Mouse (Mus musculus) hindbrain, postnatal 0 days (tissue): ENCODE data around the gene Ankrd27. TPM values are rescaled to one million over a fixed set of nuclear protein-coding genes. Genes with fewer than 3 reads are reported as not detected.
A peak's percentile ranks its signal among the peaks of the same experiment; 100 is the strongest.

Experiments used
- ATAC-seq: fragments of 200-750 bp; cut with Nextera tagmentation; 2 replicates; pipeline ENCODE4 v1.8.0; 2017; ENCODE audit warnings: mild to moderate bottlenecking, moderate TSS enrichment, moderate library complexity
- DNase-seq: peaks from one replicate; pipeline ENCODE4 v3.0.0-alpha.2; 2015; ENCODE audit warnings: low spot score
- H3K27ac ChIP-seq: fragments of 300-500 bp; sonication (generic); 2 replicates; pipeline ENCODE4 v1.5.1; 2014; ENCODE audit warnings: mild to moderate bottlenecking
- H3K27me3 ChIP-seq: fragments of 300-500 bp; sonication (generic); 2 replicates; pipeline ENCODE4 v1.6.1; 2014; ENCODE audit warnings: low read length, mixed read lengths; ENCODE audit not compliant: insufficient read depth
- H3K36me3 ChIP-seq: fragments of 300-500 bp; sonication (generic); 2 replicates; pipeline ENCODE4 v1.6.1; 2014; ENCODE audit warnings: low read length, mixed read lengths; ENCODE audit not compliant: insufficient read depth
- H3K4me1 ChIP-seq: fragments of 300-500 bp; sonication (generic); 2 replicates; pipeline ENCODE4 v1.6.1; 2014; ENCODE audit warnings: antibody characterized with exemption, low read length, mixed read lengths; ENCODE audit not compliant: insufficient read depth
- H3K4me2 ChIP-seq: fragments of 300-500 bp; sonication (generic); 2 replicates; pipeline ENCODE4 v1.6.1; 2014; ENCODE audit warnings: low read depth, mild to moderate bottlenecking, low read length, moderate library complexity, mixed read lengths
- H3K4me3 ChIP-seq: fragments of 300-500 bp; sonication (generic); 2 replicates; pipeline ENCODE4 v1.5.1; 2014; ENCODE audit warnings: low read length
- H3K9ac ChIP-seq: fragments of 300-500 bp; sonication (generic); replicated peaks from 2 replicates; pipeline ENCODE4 v1.6.1; 2014; ENCODE audit warnings: mild to moderate bottlenecking, low read length, moderate library complexity, mixed read lengths
- H3K9me3 ChIP-seq: fragments of 300-500 bp; sonication (generic); 2 replicates; pipeline ENCODE4 v1.6.1; 2016; ENCODE audit warnings: low read length, mixed read lengths
- CTCF ChIP-seq: IDR thresholded peaks from 2 replicates; pipeline ENCODE4 v1.5.1; 2016; ENCODE audit warnings: antibody characterized with exemption, control low read depth, low read depth
- WGBS: fragments of 180-500 bp; shearing (Covaris S2); extraction: QIAGEN DNeasy Blood & Tissue Kit; methylation state at CpG from one replicate; pipeline ENCODE4 v1.1.7; 2014; 5-methylcytosine and 5-hydroxymethylcytosine counted together
- polyA plus RNA-seq: library from polyadenylated mRNA; unstranded; fragments of >200 nt; fragmentation: Nextera tagmentation; extraction: Ambion mirVana; gene quantifications from 2 replicates; pipeline ENCODE4 v1.2.1, GENCODE M21; 2015
- total RNA-seq: library from RNA; depleted of rRNA; stranded (reverse); fragments of >200 nt; gene quantifications from 2 replicates; pipeline ENCODE4 v1.2.3, GENCODE M21; 2014

Ankrd27 gene
- total and polyA plus RNA-seq, 2 experiments from 2014 or later: 12.0 to 19.7 TPM

- TF ChIP-seq CTCF: no peak
- no peak overlapping the region for H3K9ac ChIP-seq
- DNase-seq (no peak), ATAC-seq (no peak)
- H3K36me3 ChIP-seq: peaks cover under 1% of the 10 kb centered on the region; the same call in 1 of the 2 replicates
- 53% methylated on average over 9 of the region's 9 CpGs for WGBS
- H3K27me3 ChIP-seq: no peaks in the 10 kb centered on the region
- no peaks in the 10 kb centered on the region for H3K4me1 ChIP-seq
- no peak overlapping the region for H3K4me2 ChIP-seq
- no peak overlapping the region for H3K4me3 ChIP-seq
- no peak overlapping the region for H3K27ac ChIP-seq
- no peaks in the 10 kb centered on the region for H3K9me3 ChIP-seq
Measured at GRCm38 (mm10) chr7:35648239-35649069, 62.4 kb downstream of the Ankrd27 start.

GRCm38 (mm10) chr7:35649071-35649470 is 63.0 kb downstream of the Ankrd27 start:
- Histone ChIP-seq H3K4me1 (no peaks in the 10 kb centered on the region), H3K9me3 (no peaks in the 10 kb centered on the region), H3K4me3 (no peak overlapping the region), H3K27ac (no peak overlapping the region), H3K27me3 (no peaks in the 10 kb centered on the region), H3K4me2 (no peak overlapping the region), H3K36me3 (no peaks in the 10 kb centered on the region), H3K9ac (no peak overlapping the region)
- DNase-seq (peak; percentile 51), ATAC-seq (peak; percentile 48)
- 24% methylated on average over 3 of the region's 3 CpGs for WGBS
- TF ChIP-seq CTCF: no peak

- WGBS: 57% methylated on average over 11 of the region's 11 CpGs
- Histone ChIP-seq H3K9ac (0 out of 2 replicates have a peak overlapping the region, but pooled peaks have one; percentile 9), H3K36me3 (no peaks in the 10 kb centered on the region), H3K4me3 (no peak overlapping the region), H3K4me2 (no peak overlapping the region), H3K9me3 (no peaks in the 10 kb centered on the region), H3K27me3 (no peaks in the 10 kb centered on the region), H3K4me1 (no peaks in the 10 kb centered on the region), H3K27ac (0 out of 2 replicates have a peak overlapping the region, but pooled peaks have one; percentile 5)
- peak; percentile 76 for DNase-seq
- TF ChIP-seq CTCF: peak; percentile 73
- ATAC-seq: peak; percentile 22; the same call in 1 of the 2 replicates
Measured at GRCm38 (mm10) chr7:35650716-35651410, 64.8 kb downstream of the Ankrd27 start.

- ATAC-seq (no peak), DNase-seq (no peak)
- no peaks in the 10 kb centered on the region for H3K27me3 ChIP-seq
- H3K4me2 ChIP-seq: no peak overlapping the region
- H3K27ac ChIP-seq: no peak overlapping the region
- H3K4me1 ChIP-seq: no peaks in the 10 kb centered on the region
- 85% methylated on average over 10 of the region's 10 CpGs for WGBS
- TF ChIP-seq CTCF: peak; percentile 48
- H3K4me3 ChIP-seq: no peak overlapping the region
- H3K9me3 ChIP-seq: no peaks in the 10 kb centered on the region
- no peaks in the 10 kb centered on the region for H3K36me3 ChIP-seq
- H3K9ac ChIP-seq: no peak overlapping the region
Measured at GRCm38 (mm10) chr7:35651583-35652270, 65.7 kb downstream of the Ankrd27 start.

- no peak overlapping the region for H3K9ac ChIP-seq
- ATAC-seq (no peak), DNase-seq (no peak)
- H3K36me3 ChIP-seq: no peaks in the 10 kb centered on the region
- no peak overlapping the region for H3K4me2 ChIP-seq
- H3K9me3 ChIP-seq: no peaks in the 10 kb centered on the region
- H3K4me3 ChIP-seq: no peak overlapping the region
- 33% methylated on average over 6 of the region's 6 CpGs for WGBS
- H3K4me1 ChIP-seq: no peaks in the 10 kb centered on the region
- TF ChIP-seq CTCF: no peak
- H3K27me3 ChIP-seq: no peaks in the 10 kb centered on the region
- no peak overlapping the region for H3K27ac ChIP-seq
Measured at GRCm38 (mm10) chr7:35657829-35658228, 71.8 kb downstream of the Ankrd27 start.

- TF ChIP-seq CTCF: peak; percentile 74
- no peaks in the 10 kb centered on the region for H3K4me1 ChIP-seq
- no peaks in the 10 kb centered on the region for H3K27me3 ChIP-seq
- no peaks in the 10 kb centered on the region for H3K9me3 ChIP-seq
- H3K4me2 ChIP-seq: no peak overlapping the region
- H3K4me3 ChIP-seq: no peak overlapping the region
- H3K36me3 ChIP-seq: no peaks in the 10 kb centered on the region
- 53% methylated on average over 3 of the region's 3 CpGs for WGBS
- DNase-seq (no peak), ATAC-seq (no peak)
- no peak overlapping the region for H3K9ac ChIP-seq
- H3K27ac ChIP-seq: no peak overlapping the region
Measured at GRCm38 (mm10) chr7:35659173-35659572, 73.1 kb downstream of the Ankrd27 start.
